Mouse (Mus musculus) liver (tissue): ENCODE results near the gene Smim9.

Experiments used
- DNase-seq: peaks from one replicate; pipeline ENCODE4 v3.0.0-alpha.2; 2020; ENCODE audit warnings: mixed read lengths

The Smim9 gene

GRCm38 (mm10) chrX:75163670-75164069 is at the start of gene Smim9:
Gene Smim9, minus strand, starts transcription at chrX:75163770.
- no peak for DNase-seq

GRCm38 (mm10) chrX:75155576-75156243 is 7.9 kb downstream of the Smim9 start:
- peak; percentile 76 for DNase-seq

- DNase-seq, result no peak
These were observed 11.3 kb downstream of the Smim9 start for GRCm38 (mm10) chrX:75152249-75152648.

DNA sequence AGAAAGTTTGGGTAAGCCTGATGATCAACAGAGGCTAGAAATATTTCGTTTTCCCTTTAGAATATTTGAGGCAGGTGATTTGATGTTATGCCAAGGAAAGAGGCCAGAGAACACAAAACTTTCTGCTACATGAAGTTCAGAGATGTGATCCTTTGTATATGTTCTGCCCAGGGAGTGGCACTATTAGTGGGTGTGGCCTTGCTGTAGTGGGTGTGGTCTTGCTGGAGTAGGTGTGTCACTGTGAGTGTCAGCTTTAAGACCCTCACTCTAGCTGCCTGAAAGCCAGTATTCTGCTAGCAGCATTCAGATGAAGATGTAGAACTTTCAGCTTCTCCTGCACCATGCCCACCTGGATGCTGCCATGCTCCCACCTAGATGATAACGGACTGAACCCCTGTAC is 13.3 kb downstream of the Smim9 start:
- DNase-seq, result peak; percentile 51

DNA sequence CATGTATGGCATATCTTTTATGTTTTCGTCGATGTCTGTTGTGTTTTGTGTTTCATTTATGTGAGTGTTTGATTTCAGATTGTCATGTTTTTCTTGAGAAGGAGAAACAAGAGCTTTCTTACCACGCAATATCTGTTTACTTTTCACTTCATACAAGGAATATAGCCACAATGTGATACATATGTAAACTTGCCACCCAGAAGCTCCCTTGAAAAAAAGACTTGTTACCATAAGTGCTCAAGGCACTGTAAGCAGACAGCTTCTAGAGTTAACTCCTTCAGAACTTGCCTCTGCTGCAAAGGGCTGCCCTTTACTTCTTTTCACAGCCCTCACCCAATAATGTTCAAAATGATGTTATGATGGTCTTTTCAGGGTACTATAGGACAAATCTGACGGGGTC is 15.2 kb downstream of the Smim9 start:
- DNase-seq, result no peak

- peak; percentile 66 for DNase-seq
These were observed 20.4 kb downstream of the Smim9 start for GRCm38 (mm10) chrX:75143124-75143555.

DNA sequence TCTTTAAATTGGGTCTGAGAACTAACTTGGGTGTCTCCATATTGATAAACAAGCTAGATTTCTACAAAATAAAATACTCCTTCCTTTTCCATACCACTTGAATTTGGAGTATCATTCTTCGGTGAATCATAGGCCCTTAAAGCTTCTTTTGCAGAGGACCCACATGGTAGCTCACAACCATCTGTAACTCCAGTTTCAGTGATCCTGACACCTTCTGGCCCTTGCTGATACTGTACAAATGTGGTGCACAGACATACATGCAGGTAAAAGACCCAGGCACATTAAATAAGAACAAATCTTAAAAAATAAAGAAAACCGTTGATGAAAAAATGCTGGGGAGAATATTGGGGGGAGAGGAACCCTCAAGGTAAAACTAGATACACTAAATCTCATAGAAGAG is 25.4 kb downstream of the Smim9 start:
- DNase-seq, result no peak

GRCm38 (mm10) chrX:75137729-75138128 is 25.8 kb downstream of the Smim9 start:
- peak; percentile 68 for DNase-seq

DNA sequence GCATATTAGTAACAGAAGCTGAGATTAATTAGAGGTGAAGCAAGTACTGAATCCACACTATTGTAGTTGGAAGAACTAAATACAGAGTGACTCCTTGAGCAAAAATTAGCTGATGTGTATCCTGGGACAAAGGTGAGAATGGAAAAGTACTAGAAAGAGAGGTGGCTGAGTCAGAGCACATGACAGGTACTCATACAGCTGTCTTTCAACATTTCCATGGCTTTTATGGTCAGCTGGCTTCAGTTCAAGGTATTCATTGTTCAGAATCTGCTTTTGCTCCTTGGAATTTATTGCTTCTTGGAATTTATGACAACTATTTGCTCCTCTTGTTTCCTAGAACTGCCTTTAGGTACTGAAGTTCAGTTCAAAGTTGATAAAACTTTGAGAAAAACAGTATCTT is 26.6 kb downstream of the Smim9 start:
- no peak for DNase-seq

DNA sequence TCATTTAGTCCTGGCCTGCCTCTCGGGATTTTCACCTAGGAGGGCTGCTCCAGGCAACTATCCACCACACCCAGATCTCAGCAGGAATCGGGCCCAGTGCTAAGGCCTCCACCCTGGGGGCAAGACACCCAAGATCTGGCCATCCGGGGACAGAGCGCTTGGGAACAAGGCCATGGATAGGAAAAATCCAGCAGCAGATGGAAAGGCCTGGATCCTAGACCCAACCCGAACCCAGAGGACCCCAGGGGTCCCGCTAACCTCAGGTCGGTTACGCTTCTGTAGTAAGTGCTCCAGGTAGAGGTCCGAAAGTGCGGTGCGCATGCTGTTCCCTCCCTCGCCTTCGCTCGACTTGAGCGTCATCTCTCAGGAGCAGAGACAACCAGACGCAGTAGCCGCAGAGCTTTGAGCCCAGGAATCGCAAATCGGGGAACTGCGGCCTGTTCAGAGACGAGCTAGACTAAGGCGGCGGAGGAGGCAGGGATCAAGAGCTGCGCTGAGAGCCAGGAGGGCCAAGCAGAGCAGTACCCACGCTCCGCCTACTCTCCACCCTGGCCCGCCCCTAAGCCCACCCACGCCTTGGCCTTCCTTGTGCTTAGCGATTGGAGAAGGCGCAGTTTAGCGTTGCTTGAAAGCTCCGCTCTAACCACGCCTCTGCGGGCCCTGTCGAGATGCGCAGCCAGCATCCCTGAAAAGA is 33.0 kb downstream of the Smim9 start, which contains the start of gene Mpp1:
Gene Mpp1 (minus strand): TSS at position 550 of the 694 bp plus-strand sequence.
- DNase-seq, result peak; percentile 94

DNA sequence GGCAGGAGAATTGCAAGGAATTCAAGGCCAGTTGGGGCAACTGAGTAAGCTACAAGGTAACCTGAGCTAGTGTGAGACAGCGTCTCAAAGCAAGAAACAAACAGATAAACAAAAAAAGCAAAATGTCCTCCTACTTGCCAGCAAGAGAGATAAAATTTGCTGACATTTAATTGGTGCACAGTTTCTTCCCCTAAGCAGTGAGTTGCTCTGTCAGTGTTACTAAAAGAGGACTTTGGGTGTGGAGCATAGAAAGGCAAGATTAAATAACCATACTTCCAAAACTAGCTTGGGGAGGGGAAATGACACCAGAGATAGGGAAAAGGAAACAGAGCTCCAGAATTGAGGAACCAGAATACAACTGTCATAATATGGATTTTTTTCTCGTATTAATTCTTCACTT is 34.1 kb downstream of the Smim9 start:
- no peak for DNase-seq

DNA sequence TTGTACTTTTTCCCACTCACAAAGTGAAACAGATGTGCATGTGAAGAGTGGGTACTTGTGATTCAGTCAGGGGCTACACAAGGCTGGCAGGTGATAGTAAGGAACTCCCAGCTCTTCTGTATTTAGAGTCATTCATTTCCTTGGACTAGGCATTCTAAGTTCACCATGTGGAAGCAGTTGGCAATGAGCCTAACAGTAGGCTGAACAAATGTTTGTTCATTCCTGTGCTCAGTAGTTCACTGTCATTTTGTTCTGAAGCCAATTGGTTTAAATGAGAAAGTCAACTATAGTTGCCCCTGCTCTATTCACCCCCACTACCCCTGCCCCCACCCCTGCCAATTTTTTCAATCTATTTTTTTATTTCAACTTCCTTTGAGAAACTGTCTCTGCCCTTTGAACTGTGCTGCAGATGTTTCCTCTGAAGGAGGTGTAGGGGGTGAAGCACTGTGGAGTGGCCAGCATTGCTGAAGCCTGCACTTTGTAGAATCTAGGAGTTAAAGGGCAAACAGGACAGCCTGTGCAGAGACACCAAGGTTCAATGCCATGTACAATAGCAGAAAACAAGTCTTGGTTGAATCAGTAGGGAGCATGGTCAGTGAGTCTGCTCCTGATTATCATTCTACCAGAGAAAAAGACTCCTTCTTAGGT is 35.1 kb downstream of the Smim9 start:
- no peak for DNase-seq

DNA sequence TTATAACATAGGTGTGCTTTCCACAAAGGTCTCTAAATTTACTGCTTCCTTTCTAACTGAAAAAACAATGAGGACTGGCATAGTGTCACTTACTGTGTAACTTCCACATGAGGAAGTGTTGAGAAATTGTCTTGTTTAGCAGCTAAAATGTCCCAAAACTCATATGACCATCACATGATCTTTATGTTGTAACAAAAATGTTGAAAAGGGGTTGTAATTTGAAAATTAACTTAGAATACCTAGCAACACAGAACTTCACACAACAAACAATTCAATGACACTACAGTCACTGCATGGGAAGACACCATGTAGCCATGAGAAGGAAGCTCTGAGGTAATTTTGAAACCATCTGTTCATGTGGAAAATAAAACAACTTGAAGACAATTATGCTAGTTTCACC is 36.7 kb downstream of the Smim9 start:
- DNase-seq, result no peak

- no peak for DNase-seq
These were observed 38.0 kb downstream of the Smim9 start for GRCm38 (mm10) chrX:75125606-75126005.

- DNase-seq, result no peak
These were observed 48.0 kb downstream of the Smim9 start for GRCm38 (mm10) chrX:75115550-75115949.

DNA sequence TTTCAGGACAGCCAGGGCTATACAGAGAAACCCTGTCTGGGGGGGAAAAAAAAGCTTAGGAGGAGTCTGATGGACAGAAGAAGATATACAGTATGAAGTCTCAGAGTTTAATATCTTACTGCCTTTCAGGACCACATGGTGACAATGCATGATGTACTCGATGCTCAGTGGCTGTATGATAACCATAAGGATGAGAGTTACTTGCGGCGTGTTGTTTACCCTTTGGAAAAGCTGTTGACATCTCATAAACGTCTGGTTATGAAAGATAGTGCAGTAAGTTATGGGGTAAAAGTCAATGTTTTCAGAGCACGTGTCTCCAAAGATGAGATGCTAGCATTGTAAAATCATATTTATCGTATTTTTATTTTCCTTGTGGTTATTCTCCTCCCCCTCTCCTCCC is 61.3 kb downstream of the Smim9 start:
- DNase-seq, result no peak

DNA sequence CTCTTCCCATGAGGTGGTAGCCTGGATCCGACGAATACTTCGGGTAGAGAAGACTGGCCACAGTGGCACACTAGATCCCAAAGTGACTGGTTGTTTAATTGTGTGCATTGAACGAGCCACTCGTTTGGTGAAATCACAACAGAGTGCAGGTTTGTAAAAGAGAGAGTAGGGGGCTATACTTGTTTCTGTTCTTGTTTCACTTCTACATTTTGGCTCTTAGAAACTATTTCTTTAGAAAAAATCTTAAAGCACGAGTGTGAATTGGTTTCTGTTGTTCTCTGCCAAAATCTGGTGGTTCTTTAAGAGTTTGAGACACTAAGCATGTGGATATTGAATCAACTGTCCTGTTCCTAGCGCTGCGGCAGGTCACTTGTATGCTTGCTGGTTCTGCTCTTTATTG is 64.8 kb downstream of the Smim9 start:
- no peak for DNase-seq

DNA sequence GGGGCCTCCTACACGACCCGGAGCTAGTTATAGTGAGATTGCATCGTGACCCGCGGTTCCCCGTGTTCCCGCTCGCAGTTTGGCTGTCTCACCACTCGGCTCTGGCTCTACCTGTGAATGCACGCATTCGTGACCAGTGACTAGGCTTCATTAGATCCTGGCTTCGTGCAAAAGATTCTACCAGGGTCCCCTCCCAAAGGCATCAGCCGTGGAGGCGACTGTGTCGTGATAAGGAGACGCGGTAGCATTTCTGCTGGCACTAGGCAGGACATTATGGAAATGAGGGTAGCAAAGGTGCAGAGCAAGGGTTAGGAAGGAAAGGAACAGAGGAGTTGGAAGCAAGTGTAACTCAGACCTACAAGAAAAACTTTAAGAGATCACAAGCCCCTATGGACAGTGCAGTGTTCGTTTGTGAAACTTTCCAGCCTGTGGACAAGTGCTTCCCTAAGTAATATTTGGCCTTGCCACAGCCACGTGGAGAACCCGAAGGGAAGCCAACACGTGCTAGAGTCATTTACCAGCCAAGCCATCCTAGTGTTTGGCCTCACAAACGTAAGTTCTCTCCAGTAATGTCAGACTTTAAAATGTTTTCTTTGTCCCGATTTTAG is 67.3 kb downstream of the Smim9 start:
- DNase-seq, result peak; percentile 7
